Comparison of ENCODE assay signal across 21 mouse cellular contexts in genomic region chr17:51747204-51747603, GRCm38 (mm10).
"Had no signal": no experiment of that assay in that cellular context is flagged by ENCODE, and none has a peak within 500 bp of the region (broad histone marks: within the 10 kb centered on the region; RNA-seq: fewer than 3 reads in every experiment).

No protein-coding gene starts in this region.

- H3K4me1 ChIP-seq: neural tube, embryonic 12.5 days had no signal

- H3K27me3 ChIP-seq: limb, embryonic 12.5 days; limb, embryonic 15.5 days; midbrain, embryonic 12.5 days; midbrain, embryonic 15.5 days; neural tube, embryonic 12.5 days; neural tube, embryonic 15.5 days had no signal

- H3K27ac ChIP-seq: kidney, postnatal 0 days; layer of hippocampus, adult 2 months; limb, embryonic 12.5 days; limb, embryonic 15.5 days; liver, embryonic 14.5 days; macrophage; midbrain, embryonic 12.5 days; midbrain, embryonic 15.5 days; neural tube, embryonic 12.5 days; neural tube, embryonic 15.5 days had no signal

- H3K9ac ChIP-seq: limb, embryonic 12.5 days; limb, embryonic 15.5 days; liver, embryonic 14.5 days; liver, postnatal 0 days; lung, embryonic 14.5 days; midbrain, embryonic 12.5 days; midbrain, embryonic 15.5 days; neural tube, embryonic 12.5 days; neural tube, embryonic 15.5 days had no signal

- H3K36me3 ChIP-seq: limb, embryonic 12.5 days; limb, embryonic 15.5 days; midbrain, embryonic 15.5 days; neural tube, embryonic 15.5 days had no signal

- H3K9me3 ChIP-seq: limb, embryonic 12.5 days; limb, embryonic 15.5 days; midbrain, embryonic 12.5 days; midbrain, embryonic 15.5 days; neural tube, embryonic 12.5 days; neural tube, embryonic 15.5 days had no signal

- ATAC-seq: liver, postnatal 0 days; lung, postnatal 0 days; midbrain, embryonic 15.5 days had no signal

- H3K4me3 ChIP-seq: layer of hippocampus, adult 2 months; limb, embryonic 12.5 days; limb, embryonic 15.5 days; midbrain, embryonic 12.5 days; midbrain, embryonic 15.5 days; neural tube, embryonic 12.5 days; neural tube, embryonic 15.5 days had no signal

- H3K4me2 ChIP-seq: limb, embryonic 12.5 days; limb, embryonic 15.5 days; liver, embryonic 11.5 days; lung, embryonic 14.5 days; midbrain, embryonic 12.5 days; midbrain, embryonic 15.5 days; neural tube, embryonic 12.5 days; neural tube, embryonic 15.5 days had no signal

- DNase-seq: kidney, postnatal 25 days; layer of hippocampus, adult 9-11 months; liver, postnatal 0 days; lung, embryonic 14.5 days; right cerebral cortex, adult 18-20 months; right cerebral cortex, postnatal 25 days; thymus, adult 18-20 months; thymus, postnatal 14 days; thymus, postnatal 4 days had no signal
